Mouse (Mus musculus) right cerebral cortex, postnatal 10 days (tissue): ENCODE measurements around the gene Hoxb3.

Experiments
- DNase-seq, 2 experiments: peaks; one replicate each; pipeline ENCODE4 v3.0.0; 2021; ENCODE audit warnings: low spot score in 2 of 2

Gene Hoxb3

DNA sequence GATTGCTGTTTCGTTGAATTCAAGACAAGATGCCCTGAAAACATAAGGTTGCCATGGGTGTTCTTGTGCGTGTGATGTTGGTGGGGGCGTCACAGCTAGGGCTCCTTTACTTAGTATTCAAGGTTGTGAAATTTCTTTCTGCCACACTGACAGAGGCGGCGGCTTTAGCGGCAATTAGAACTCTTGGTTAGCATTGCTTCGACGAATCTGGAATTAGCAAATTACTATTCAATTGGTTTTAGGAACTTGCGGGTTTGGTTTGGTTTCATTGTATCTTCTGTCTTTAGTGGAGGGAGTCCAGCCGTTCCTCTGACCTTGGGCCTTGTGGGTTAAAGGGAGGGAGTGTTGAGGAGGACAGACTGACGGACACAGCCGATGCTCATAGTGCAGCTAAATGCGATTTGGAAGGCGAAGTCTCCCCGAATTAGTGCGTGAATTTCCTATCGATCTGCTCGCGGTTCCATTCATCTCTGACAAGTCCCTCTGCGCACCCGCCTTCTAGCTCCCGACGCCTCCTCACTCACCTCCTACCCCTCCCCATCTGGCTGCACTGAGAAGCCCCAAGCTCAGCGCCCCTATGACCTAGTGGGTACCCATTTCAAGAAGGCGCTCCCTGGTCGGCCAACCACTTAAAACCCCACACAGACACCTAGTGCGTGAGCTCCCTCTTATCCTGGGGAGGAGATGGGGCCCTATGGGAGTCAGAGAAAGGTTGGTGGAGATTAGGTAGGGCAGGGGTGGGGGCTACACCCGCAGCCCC lies 5.3 kb upstream of the Hoxb3 start, which contains the start of gene Hoxb4:
TSS of gene Hoxb4 (plus strand) at position 660 of the 760 bp plus-strand sequence.
- DNase-seq = no peak

- no peak for DNase-seq
Measured at GRCm38 (mm10) chr11:96318368-96319070, 4.6 kb upstream of the Hoxb3 start.

DNA sequence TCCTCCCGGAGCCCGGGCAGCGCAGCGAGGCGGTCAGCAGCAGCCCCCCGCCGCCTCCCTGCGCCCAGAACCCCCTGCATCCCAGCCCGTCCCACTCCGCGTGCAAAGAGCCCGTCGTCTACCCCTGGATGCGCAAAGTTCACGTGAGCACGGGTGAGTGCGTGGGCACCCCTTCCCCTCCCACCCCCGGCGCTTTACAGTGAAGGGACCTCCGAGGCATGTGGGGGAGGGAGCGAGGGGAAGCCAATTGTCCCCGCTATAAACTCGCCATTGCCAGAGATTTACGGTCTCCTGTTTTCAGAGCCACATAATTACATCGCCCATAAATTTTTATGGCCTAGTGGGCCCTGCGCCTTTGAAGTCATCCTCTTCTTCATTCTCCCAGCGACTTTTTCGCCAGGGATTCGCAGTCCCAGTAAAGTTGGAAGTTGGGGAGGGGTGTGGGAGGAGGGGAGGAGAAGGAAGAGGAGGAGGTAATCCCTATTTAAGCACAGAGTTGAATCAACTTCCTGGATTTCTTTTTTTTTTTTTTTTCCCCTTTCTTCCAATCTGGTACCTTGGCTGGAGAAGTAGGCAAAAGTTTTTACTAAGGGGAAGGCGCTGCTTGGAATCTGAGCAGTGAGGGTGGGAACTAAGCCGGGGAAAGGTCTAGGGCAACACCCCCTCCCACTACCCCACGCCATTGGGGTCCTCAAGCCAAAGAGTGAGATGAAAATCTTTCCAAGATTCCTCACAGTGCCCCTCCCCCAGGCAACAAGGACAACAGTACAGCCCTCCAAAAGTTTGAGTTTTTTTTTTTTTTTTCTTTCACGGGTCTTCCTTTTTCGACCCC lies 3.8 kb upstream of the Hoxb3 start:
- DNase-seq = no peak

GRCm38 (mm10) chr11:96319910-96320309 lies 3.2 kb upstream of the Hoxb3 start:
- no peak for DNase-seq

GRCm38 (mm10) chr11:96320688-96321087 lies 2.4 kb upstream of the Hoxb3 start:
- no peak for DNase-seq

DNA sequence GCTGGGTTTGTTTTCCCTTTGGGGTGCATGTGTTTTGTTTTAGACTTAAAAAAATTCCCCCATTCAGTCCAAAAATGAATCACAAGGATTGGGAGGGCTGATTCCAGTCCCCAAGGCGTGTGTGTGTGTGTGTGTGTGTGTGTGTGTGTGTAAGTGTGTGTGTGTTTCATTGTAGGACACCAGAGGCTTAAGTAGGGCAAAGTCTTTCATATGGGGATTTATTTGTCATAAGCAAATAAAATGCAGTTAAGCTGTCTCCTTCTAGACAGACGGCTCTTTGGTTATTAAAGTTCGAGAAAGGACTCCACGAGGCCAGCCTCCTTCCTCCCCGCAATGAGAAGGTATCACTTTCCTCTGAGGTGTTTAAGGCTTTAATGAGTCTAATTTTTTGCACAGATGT lies 1.3 kb upstream of the Hoxb3 start:
- no peak for DNase-seq

DNA sequence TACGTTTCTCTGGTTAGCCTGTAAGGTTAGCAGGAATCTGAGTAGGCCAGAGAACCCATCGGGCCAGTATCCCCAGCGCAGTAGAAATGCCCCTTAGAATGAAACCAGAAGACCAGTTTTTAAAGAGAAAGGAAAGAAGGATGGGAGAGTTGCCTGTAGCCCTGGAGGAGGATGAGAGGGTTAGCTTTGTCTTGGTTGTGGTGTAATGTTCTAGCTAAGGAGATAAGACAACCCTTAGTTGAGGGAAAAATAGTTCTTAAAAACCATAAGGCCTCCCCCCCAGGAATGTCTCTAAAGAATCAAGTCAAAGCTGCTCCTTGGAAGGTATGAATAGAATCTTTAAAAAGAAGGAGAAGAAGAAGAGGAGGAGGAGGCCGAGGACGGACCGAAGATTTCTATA lies 388 bp upstream of the Hoxb3 start:
- no peak for DNase-seq

DNA sequence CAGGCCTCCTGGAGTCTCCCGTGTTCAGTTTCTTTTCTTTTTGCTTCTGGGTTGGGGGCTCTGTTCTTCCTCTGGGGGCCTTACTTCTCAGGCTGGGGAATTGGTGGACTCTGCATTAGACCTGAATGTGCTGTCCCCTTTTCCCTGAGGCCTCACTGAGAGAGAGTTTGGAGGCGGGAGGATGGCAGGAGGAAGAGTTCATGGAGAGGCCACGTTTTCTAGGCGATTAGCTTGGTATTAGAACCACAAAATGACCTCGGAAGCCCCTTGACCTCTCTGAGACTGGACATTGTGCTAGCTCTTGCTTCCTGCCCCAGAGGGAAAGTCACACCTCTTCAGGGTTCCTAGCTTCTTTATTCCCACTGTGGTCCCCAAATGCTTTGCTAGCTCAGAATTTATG lies 999 bp downstream of the Hoxb3 start:
- DNase-seq = no peak

GRCm38 (mm10) chr11:96324965-96325364 lies 1.8 kb downstream of the Hoxb3 start:
- no peak for DNase-seq

- DNase-seq = no peak
Measured at GRCm38 (mm10) chr11:96325747-96326212, 2.7 kb downstream of the Hoxb3 start.

- DNase-seq = no peak
Measured at GRCm38 (mm10) chr11:96326705-96327104, 3.6 kb downstream of the Hoxb3 start.

DNA sequence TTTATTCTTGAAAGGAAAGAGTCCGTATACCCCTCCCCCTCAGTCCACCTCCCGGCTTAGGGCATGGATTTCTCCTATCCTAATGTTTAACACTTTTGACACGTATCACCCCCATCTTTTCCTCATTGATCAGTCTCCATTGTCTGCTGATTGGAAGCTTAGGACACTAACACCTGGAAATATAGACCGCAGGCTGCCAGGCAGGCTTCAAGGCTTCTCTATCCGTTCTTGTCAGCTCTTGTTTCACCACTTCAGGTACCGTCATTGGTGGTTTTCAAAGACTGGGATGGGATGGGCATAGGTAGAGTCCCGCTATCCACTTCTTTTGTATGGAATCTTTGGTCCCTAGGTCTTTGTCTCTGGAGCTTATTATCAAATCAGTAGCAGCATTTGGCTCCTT lies 4.0 kb downstream of the Hoxb3 start:
- DNase-seq = no peak

DNA sequence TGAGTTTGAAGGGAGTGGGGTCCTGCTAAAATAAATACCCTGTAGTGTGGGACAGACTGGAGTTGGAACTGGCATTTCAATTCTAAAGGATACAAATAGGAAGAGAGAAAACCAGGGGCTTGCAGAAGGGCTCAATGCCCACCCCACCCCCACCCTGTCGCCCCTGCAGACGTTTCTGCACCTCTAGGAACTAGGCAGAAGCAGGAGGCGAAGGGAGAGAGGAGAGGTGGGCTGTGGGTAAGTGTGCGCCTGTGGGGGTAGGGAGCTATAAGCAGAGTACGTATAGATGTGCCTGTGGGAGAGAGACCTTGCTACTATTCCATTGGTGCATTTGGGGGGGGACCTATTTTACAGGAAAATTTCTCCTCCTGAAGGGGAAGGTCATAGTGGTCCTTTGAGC lies 4.6 kb downstream of the Hoxb3 start:
- no peak for DNase-seq

DNA sequence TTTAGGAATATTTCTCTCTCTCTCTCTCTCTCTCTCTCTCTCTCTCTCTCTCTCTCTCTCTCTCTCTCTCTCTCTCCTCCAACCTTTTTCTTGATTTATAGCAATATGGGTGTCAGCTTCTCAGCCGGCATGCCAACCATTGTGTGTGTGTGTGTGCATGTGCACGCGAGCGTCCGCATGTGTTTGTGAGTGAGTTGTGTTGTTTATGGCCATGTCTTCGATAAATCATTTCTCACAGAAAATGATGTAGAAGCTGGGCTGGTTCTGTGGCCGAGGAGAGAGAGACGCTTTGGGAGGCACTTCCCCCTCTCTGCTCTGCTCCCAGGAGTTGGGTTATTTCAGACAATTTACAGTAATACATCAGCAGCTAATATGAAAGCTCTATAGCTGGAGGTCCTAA lies 5.5 kb downstream of the Hoxb3 start:
- no peak for DNase-seq

GRCm38 (mm10) chr11:96332105-96332504 lies 9.0 kb downstream of the Hoxb3 start:
- DNase-seq = no peak

DNA sequence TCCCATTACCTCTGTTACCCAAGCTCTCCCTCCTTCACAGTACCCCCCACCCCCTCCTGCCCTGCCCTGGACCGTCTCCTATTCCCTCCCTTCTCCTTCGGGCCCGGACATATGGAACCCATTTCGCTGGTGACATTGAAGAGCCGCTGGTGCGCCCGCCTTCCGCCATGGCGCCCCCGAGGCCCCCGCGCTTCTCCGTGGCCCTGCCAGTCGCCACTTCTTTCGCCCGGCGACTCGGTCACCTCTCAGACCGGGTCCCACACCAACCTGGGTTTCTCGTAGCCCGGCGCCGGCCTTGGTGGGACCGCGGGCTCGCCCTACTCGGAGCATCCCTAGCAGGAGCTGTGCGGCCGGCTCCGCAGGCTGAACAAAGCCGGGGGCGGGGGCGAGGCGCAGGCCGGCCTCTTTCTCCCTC lies 9.5 kb downstream of the Hoxb3 start:
- no peak for DNase-seq

GRCm38 (mm10) chr11:96333241-96334001 lies 10.3 kb downstream of the Hoxb3 start:
- no peak for DNase-seq

- DNase-seq = no peak
Measured at GRCm38 (mm10) chr11:96334002-96334364, 10.9 kb downstream of the Hoxb3 start.

DNA sequence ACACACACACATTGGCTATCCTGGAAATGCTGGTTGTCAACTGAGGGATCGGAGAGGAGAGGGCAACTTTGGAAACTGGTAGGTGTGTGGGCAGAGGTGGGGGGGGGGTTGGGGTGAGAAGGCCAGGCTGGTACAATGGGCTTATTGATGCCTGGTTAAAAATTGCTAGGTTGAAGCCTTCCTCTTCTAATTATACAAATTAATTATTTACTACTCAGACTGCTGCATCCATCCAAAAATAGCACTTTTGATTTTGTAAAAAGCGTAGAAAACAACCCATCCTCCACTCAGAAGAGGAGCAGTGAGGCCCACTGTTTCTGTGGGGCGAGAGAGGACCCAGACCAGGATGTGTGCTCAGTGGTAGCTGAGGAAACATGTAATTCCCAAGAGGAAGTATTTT lies 11.9 kb downstream of the Hoxb3 start:
- no peak for DNase-seq

- no peak for DNase-seq
Measured at GRCm38 (mm10) chr11:96336597-96336996, 13.5 kb downstream of the Hoxb3 start.

GRCm38 (mm10) chr11:96337026-96337425 lies 13.9 kb downstream of the Hoxb3 start:
- no peak for DNase-seq
